Mouse (Mus musculus) embryonic fibroblast, embryonic 13.5 days (primary cell): ENCODE measurements around the gene Pygb.

Experiments used
- CTCF ChIP-seq: IDR thresholded peaks from 2 replicates; pipeline ENCODE4 v1.5.1; 2011; ENCODE audit warnings: mild to moderate bottlenecking, control low read depth, low read length, moderate library complexity, borderline replicate concordance; ENCODE audit not compliant: insufficient read depth
- POLR2A ChIP-seq: IDR thresholded peaks from 2 replicates; pipeline ENCODE4 v1.6.1; 2011; ENCODE audit warnings: low read depth, mild to moderate bottlenecking, control low read depth, low read length, moderate library complexity

DNA sequence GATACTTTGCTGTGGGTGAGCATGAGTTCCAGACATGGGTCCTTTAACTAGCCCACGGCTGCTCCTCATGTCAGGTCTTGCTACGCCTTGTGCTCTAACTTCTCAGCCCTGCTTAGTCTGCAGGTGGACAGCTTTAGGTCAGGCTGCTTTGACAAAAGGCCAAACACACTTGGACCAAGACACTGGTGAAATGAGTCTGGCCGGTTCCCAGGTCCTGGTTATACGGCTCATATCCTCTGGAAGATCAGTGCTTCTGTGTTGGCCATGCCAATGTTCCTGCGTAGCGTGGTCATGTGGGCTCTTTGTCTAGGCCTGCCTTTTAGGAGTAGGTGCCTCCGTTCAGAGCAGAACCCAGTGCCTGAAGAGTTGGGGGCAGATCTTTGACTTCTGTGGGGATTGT, 45.5 kb downstream of the Pygb start:
- no peak for TF ChIP-seq CTCF
- TF ChIP-seq POLR2A = no peak
